Mouse (Mus musculus) embryonic facial prominence, embryonic 13.5 days (tissue): ENCODE data around the gene Fam189a1. TPM values are rescaled to one million over a fixed set of nuclear protein-coding genes. Genes with fewer than 3 reads are reported as not detected.

ENCODE experiments used
- ATAC-seq: fragments of 200-750 bp; cut with Nextera tagmentation; 2 replicates; pipeline ENCODE4 v1.8.0; 2017; ENCODE audit warnings: low read depth; ENCODE audit not compliant: insufficient number of reproducible peaks, insufficient read depth, low FRiP score, low TSS enrichment
- H3K27ac ChIP-seq: fragments of 300-500 bp; sonication (generic); 2 replicates; pipeline ENCODE4 v1.5.1; 2015; ENCODE audit warnings: moderate library complexity, mild to moderate bottlenecking, inconsistent platforms
- H3K27me3 ChIP-seq: fragments of 300-500 bp; sonication (generic); 2 replicates; pipeline ENCODE4 v1.6.1; 2015; ENCODE audit warnings: mild to moderate bottlenecking, inconsistent platforms
- H3K36me3 ChIP-seq: fragments of 300-500 bp; sonication (generic); 2 replicates; pipeline ENCODE4 v1.6.1; 2015; ENCODE audit warnings: mild to moderate bottlenecking, inconsistent platforms
- H3K4me1 ChIP-seq: fragments of 300-500 bp; sonication (generic); 2 replicates; pipeline ENCODE4 v1.6.1; 2015; ENCODE audit warnings: inconsistent platforms
- H3K4me2 ChIP-seq: fragments of 300-500 bp; sonication (generic); 2 replicates; pipeline ENCODE4 v1.6.1; 2015; ENCODE audit warnings: moderate library complexity, mild to moderate bottlenecking, inconsistent platforms
- H3K4me3 ChIP-seq: fragments of 300-500 bp; sonication (generic); 2 replicates; pipeline ENCODE4 v1.5.1; 2015; ENCODE audit warnings: mild to moderate bottlenecking, inconsistent platforms
- H3K9ac ChIP-seq: fragments of 300-500 bp; sonication (generic); 2 replicates; pipeline ENCODE4 v1.6.1; 2015; ENCODE audit warnings: mild to moderate bottlenecking, inconsistent platforms
- H3K9me3 ChIP-seq: fragments of 300-500 bp; sonication (generic); 2 replicates; pipeline ENCODE4 v1.6.1; 2016; ENCODE audit warnings: inconsistent platforms
- WGBS: fragments of 180-500 bp; shearing (Covaris S2); methylation state at CpG from one replicate; pipeline ENCODE4 v1.1.7; 2015; ENCODE audit warnings: mixed read lengths; 5-methylcytosine and 5-hydroxymethylcytosine counted together
- polyA plus RNA-seq: library from polyadenylated mRNA; unstranded; fragments of >200 nt; fragmentation: Nextera tagmentation; extraction: Ambion mirVana; gene quantifications from 2 replicates; pipeline ENCODE4 v1.2.1, GENCODE M21; 2015

Fam189a1 gene
- polyA plus RNA-seq, 1 experiment from 2014 or later: 3.5 TPM

DNA sequence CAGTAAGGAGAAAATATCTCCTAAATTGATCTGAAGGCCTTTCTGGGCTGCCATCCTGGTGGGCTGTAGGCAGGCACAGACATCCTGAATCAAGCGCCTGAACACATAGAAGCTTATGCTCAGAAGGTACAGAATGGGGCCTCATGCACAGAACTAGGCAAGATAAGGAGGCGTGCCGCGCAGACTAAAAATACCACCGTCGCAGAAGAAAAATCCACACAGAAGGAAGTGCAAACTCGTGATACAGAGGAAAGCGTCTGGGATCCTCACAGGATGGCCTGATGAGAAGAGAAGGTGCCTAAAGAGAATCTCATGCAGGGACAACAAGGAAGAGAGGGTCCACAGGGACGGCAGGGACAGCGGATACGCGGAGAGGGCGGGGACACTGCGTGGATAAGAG lies 58.7 kb downstream of the Fam189a1 start:
- Histone ChIP-seq H3K36me3 (no peaks in the 10 kb centered on the region), H3K9me3 (no peaks in the 10 kb centered on the region), H3K4me1 (no peaks in the 10 kb centered on the region), H3K27me3 (no peaks in the 10 kb centered on the region), H3K9ac (no peak overlapping the region), H3K4me3 (no peak overlapping the region), H3K4me2 (no peak overlapping the region), H3K27ac (no peak overlapping the region)
- ATAC-seq: no peak
- 91% methylated on average over 14 of the region's 14 CpGs for WGBS

DNA sequence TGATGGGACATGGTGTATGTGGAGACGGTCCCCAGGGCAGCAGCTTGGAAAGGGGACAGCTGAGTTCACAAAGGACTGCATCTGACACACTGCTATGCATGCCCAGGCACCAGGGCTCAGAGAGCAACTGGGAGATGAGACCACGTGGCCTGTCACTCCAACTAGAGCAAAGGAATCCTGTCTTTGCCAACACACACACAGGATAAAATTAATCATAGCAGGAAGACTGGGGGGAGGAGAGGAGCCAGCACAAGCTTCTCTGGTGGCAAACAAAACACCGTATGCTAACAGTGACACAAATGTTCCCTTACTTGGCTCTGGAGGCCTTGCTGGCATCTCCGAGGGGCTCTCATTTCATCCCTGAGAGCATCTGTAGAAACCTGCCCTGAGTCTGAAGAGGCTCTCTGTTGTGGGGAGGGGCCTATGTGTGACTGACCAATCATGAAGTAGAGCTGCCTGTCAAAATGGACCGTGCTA lies 60.7 kb downstream of the Fam189a1 start:
- Histone ChIP-seq H3K27ac (no peak overlapping the region), H3K9ac (no peak overlapping the region), H3K9me3 (no peaks in the 10 kb centered on the region), H3K4me2 (no peak overlapping the region), H3K36me3 (no peaks in the 10 kb centered on the region), H3K27me3 (no peaks in the 10 kb centered on the region), H3K4me3 (no peak overlapping the region), H3K4me1 (no peaks in the 10 kb centered on the region)
- WGBS: 57% methylated on average over 5 of the region's 5 CpGs
- no peak for ATAC-seq

DNA sequence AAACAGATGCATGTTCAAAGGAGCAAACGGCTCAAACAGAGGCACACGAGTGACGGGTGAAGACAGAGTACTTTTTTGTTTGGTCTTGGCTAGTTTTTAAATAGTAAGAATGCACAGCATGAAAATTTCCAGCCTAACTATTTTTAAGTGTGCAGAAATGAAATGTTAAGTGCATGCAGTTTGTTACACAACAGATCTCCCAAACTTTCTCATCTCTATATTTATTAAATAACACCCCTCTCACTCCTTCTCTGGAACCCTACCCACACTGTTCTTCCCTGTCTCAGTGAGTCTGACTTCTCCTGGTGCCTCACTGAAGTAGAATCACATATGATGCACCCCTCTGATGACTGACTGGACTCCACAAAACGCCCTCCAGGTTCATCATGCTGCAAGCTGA lies 63.1 kb downstream of the Fam189a1 start:
- Histone ChIP-seq H3K4me2 (no peak overlapping the region), H3K27ac (no peak overlapping the region), H3K9me3 (no peaks in the 10 kb centered on the region), H3K4me3 (no peak overlapping the region), H3K27me3 (no peaks in the 10 kb centered on the region), H3K4me1 (no peaks in the 10 kb centered on the region), H3K9ac (no peak overlapping the region), H3K36me3 (no peaks in the 10 kb centered on the region)
- whole genome bisulfite sequencing: 71% methylated on average over 4 of the region's 4 CpGs
- no peak for ATAC-seq

DNA sequence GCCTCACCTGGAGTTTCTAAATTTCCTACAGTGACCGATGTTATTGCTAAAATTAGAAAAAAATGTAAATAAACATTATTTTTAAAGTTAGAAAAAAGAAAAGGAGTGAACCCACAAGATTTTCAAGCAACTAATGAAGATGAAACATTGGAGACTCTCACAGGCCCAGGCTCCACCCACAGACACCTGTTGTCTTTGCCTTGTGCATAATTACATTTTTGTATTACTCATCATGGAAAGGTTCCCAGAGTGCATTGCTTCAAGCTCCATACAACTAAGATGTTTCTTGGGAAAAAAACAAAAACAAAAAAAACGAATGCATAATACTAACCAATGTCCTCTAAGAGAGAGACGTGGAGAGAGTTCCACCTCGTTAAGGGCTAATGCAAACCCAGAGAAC lies 64.9 kb downstream of the Fam189a1 start:
- no peaks in the 10 kb centered on the region for H3K4me1 ChIP-seq
- no peak overlapping the region for H3K4me3 ChIP-seq
- H3K27ac ChIP-seq: no peak overlapping the region
- no peaks in the 10 kb centered on the region for H3K36me3 ChIP-seq
- H3K9ac ChIP-seq: no peak overlapping the region
- H3K4me2 ChIP-seq: no peak overlapping the region
- 84% methylated on average over 4 of the region's 4 CpGs for WGBS
- no peaks in the 10 kb centered on the region for H3K27me3 ChIP-seq
- ATAC-seq: no peak
- H3K9me3 ChIP-seq: no peaks in the 10 kb centered on the region

- Histone ChIP-seq H3K9me3 (no peaks in the 10 kb centered on the region), H3K4me3 (no peak overlapping the region), H3K4me2 (no peak overlapping the region), H3K9ac (no peak overlapping the region), H3K36me3 (no peaks in the 10 kb centered on the region), H3K27ac (no peak overlapping the region), H3K27me3 (no peaks in the 10 kb centered on the region), H3K4me1 (peaks cover 8% of the 10 kb centered on the region)
- no peak for ATAC-seq
- 58% methylated on average over 6 of the region's 6 CpGs for WGBS
Measured at GRCm38 (mm10) chr7:65085972-65086371, 70.4 kb downstream of the Fam189a1 start.

DNA sequence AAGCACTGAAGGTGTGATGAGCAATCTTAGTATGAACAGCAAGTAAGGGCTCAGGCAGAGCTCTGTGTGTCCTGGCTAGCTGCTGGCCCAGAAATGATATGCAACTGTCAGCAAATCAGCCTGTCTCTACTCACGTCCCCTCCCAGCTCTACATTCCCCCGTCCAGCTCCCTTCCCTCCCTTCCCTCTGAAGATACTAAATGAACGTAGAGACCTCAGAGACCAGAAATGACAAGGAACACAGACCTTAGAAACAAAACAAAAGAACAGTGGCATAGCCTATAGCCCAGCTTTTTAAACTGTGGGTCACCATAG lies 73.6 kb downstream of the Fam189a1 start:
- Histone ChIP-seq H3K4me2 (no peak overlapping the region), H3K4me1 (peaks cover 8% of the 10 kb centered on the region), H3K9ac (no peak overlapping the region), H3K36me3 (no peaks in the 10 kb centered on the region), H3K27me3 (no peaks in the 10 kb centered on the region), H3K27ac (no peak overlapping the region), H3K4me3 (no peak overlapping the region), H3K9me3 (no peaks in the 10 kb centered on the region)
- no peak for ATAC-seq
- 40% methylated on average over 3 of the region's 3 CpGs for WGBS

DNA sequence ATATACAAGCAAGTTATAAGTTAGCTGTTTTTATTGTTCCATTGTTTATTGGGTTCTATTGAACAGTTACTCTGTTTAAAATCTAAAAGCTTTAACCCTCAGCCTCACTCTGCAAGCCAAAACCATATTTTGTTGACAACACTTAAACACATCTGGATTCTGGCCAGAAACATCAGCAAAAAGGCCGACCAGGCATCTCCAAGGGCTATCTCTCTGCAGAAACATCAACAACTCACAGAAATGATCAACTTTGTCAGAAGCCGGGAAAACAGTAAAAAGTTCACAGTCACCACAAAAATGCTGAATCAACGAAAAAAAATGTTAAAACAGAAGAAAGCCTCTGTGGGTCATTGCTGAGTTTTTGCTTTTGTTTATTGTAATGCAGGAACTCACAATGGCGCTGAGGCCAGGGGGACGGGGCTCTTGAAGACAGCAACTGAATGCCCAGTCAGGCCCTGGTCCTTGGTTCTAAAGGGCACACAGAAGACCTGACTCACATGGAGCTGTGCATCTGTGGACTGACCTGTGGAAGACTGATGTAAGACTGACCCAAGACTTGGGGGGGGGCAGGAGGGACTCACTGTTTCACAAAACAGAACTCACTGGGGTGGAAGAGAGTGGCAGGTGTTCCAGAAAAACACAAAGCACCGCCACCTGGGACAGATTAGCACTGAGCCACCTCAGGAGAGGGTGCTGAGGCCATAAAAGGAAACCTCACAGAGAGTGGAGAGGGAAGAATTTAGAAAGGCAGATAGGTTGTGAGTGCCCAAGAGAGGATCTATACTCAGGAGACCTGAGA lies 74.2 kb downstream of the Fam189a1 start:
- Histone ChIP-seq H3K9ac (no peak overlapping the region), H3K27me3 (no peaks in the 10 kb centered on the region), H3K4me1 (peaks cover 8% of the 10 kb centered on the region), H3K4me2 (no peak overlapping the region), H3K27ac (no peak overlapping the region; the same call in 1 of the 2 replicates), H3K36me3 (no peaks in the 10 kb centered on the region), H3K4me3 (no peak overlapping the region), H3K9me3 (no peaks in the 10 kb centered on the region)
- ATAC-seq: no peak
- 36% methylated on average over 6 of the region's 6 CpGs for WGBS

DNA sequence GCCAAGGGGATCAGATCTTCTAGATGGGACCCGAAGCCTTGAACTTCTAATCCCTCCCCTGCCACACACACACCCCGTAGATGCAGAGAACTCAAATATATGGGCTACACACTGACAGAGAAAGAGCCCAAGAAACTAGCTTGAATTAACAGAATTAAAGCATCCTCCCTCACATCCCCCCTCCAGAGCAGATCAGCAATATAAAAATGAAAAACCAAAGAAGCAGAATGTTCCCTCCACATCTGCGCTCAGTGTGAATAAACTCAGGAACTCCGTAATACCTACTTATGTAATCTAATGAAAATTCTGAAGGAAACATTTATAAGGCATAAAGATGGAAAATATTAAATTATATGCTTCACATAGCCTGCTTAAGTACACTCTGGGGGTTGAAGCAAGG lies 80.2 kb downstream of the Fam189a1 start:
- H3K36me3 ChIP-seq: no peaks in the 10 kb centered on the region
- no peak overlapping the region for H3K27ac ChIP-seq
- no peaks in the 10 kb centered on the region for H3K4me1 ChIP-seq
- no peak for ATAC-seq
- no peaks in the 10 kb centered on the region for H3K27me3 ChIP-seq
- H3K9ac ChIP-seq: no peak overlapping the region
- H3K4me2 ChIP-seq: no peak overlapping the region
- H3K4me3 ChIP-seq: no peak overlapping the region
- H3K9me3 ChIP-seq: no peaks in the 10 kb centered on the region
- 84% methylated on average over 4 of the region's 4 CpGs for WGBS

DNA sequence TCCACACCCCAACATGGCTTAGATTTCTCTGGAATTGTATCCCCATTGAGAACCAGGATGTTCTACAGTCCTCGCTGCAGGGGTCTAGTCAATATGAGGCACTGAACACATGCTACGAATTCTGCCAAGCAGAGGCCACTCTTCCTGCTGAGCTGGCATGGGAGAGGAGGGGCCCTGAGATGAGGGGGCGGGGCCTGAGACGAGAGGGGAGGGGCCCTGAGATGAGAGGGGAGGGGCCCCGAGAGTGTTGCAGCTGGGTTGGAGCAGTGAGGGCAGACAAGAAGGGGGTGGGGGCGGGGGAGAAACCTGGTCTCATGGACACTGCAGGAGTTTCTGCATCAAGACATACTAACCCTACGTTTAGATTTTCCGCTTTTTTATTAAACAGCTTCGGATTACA lies 82.2 kb downstream of the Fam189a1 start:
- Histone ChIP-seq H3K4me2 (no peak overlapping the region), H3K9ac (no peak overlapping the region), H3K27ac (no peak overlapping the region), H3K36me3 (no peaks in the 10 kb centered on the region), H3K9me3 (no peaks in the 10 kb centered on the region), H3K4me3 (no peak overlapping the region), H3K4me1 (no peaks in the 10 kb centered on the region), H3K27me3 (no peaks in the 10 kb centered on the region)
- 37% methylated on average over 9 of the region's 9 CpGs for whole genome bisulfite sequencing
- no peak; the same call in 1 of the 2 replicates for ATAC-seq

- no peak for ATAC-seq
- H3K27me3 ChIP-seq: no peaks in the 10 kb centered on the region
- no peak overlapping the region for H3K4me3 ChIP-seq
- 30% methylated on average over 6 of the region's 6 CpGs for WGBS
- no peaks in the 10 kb centered on the region for H3K9me3 ChIP-seq
- no peaks in the 10 kb centered on the region for H3K36me3 ChIP-seq
- H3K4me1 ChIP-seq: no peaks in the 10 kb centered on the region
- no peak overlapping the region for H3K27ac ChIP-seq
- H3K4me2 ChIP-seq: no peak overlapping the region
- H3K9ac ChIP-seq: no peak overlapping the region
Measured at GRCm38 (mm10) chr7:65073555-65073954, 82.8 kb downstream of the Fam189a1 start.

- no peak overlapping the region for H3K9ac ChIP-seq
- ATAC-seq: no peak
- H3K36me3 ChIP-seq: no peaks in the 10 kb centered on the region
- H3K27me3 ChIP-seq: no peaks in the 10 kb centered on the region
- no peaks in the 10 kb centered on the region for H3K9me3 ChIP-seq
- no peak overlapping the region for H3K27ac ChIP-seq
- no peak overlapping the region for H3K4me3 ChIP-seq
- H3K4me2 ChIP-seq: no peak overlapping the region
- H3K4me1 ChIP-seq: no peaks in the 10 kb centered on the region
- 59% methylated on average over 7 of the region's 7 CpGs for WGBS
Measured at GRCm38 (mm10) chr7:65066211-65066610, 90.2 kb downstream of the Fam189a1 start.

DNA sequence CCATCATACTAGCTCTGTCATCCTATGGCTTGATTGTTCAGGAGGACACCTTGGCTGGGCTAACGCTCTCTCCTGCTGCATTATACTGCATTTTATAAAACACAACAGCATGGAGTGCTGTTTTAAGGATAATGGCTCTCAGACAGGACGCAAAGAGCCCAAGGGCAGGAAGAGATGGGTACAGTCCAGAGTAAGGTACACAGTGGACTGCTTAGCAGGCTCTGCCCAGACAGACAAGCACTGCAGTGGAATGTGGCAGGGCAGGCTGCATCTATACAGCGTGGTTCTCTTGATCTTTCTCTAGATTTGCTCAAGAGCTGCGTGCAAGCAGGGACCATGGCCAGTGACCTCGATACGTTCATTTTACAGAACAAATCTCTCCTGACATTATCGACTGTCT lies 90.9 kb downstream of the Fam189a1 start:
- Histone ChIP-seq H3K4me2 (no peak overlapping the region), H3K9me3 (no peaks in the 10 kb centered on the region), H3K36me3 (no peaks in the 10 kb centered on the region), H3K27me3 (no peaks in the 10 kb centered on the region), H3K4me3 (no peak overlapping the region), H3K9ac (no peak overlapping the region), H3K27ac (no peak overlapping the region), H3K4me1 (no peaks in the 10 kb centered on the region)
- no peak for ATAC-seq
- whole genome bisulfite sequencing: 67% methylated on average over 7 of the region's 7 CpGs
